Mouse (Mus musculus) forebrain, embryonic 16.5 days (tissue): ENCODE measurements around the gene Nsun2. TPM values are rescaled to one million over a fixed set of nuclear protein-coding genes. Genes with fewer than 3 reads are reported as not detected.
A peak's percentile ranks its signal among the peaks of the same experiment; 100 is the strongest.
"Not testable (repeated sequence)": the region's sequence is repeated elsewhere in the genome, so short reads cannot be mapped to it uniquely, and the experiment has no call there.

Experiments used
- ATAC-seq: fragments of 200-750 bp; cut with Nextera tagmentation; 2 replicates; pipeline ENCODE4 v1.8.0; 2017; ENCODE audit warnings: mild to moderate bottlenecking, moderate library complexity
- H3K27ac ChIP-seq: fragments of 300-500 bp; sonication (generic); 2 replicates; pipeline ENCODE4 v1.5.1; 2014; ENCODE audit warnings: low read length, control low read depth
- H3K27me3 ChIP-seq: fragments of 300-500 bp; sonication (generic); replicated peaks from 2 replicates; pipeline ENCODE4 v1.6.1; 2014; ENCODE audit warnings: low read length; ENCODE audit not compliant: control insufficient read depth, insufficient read depth
- H3K36me3 ChIP-seq: fragments of 300-500 bp; sonication (generic); 2 replicates; pipeline ENCODE4 v1.6.1; 2014; ENCODE audit not compliant: control insufficient read depth, insufficient read depth
- H3K4me1 ChIP-seq: fragments of 300-500 bp; sonication (generic); replicated peaks from 2 replicates; pipeline ENCODE4 v1.6.1; 2014; ENCODE audit warnings: low read length; ENCODE audit not compliant: control insufficient read depth, insufficient read depth
- H3K4me2 ChIP-seq: fragments of 300-500 bp; sonication (generic); 2 replicates; pipeline ENCODE4 v1.6.1; 2014; ENCODE audit warnings: mild to moderate bottlenecking, low read length, control low read depth
- H3K4me3 ChIP-seq: fragments of 300-500 bp; sonication (generic); replicated peaks from 2 replicates; pipeline ENCODE4 v1.5.1; 2014; ENCODE audit warnings: mild to moderate bottlenecking, low read length, control low read depth
- H3K9ac ChIP-seq: fragments of 300-500 bp; sonication (generic); replicated peaks from 2 replicates; pipeline ENCODE4 v1.6.1; 2014; ENCODE audit warnings: low read depth, low read length, control low read depth
- H3K9me3 ChIP-seq: fragments of 300-500 bp; sonication (generic); 2 replicates; pipeline ENCODE4 v1.6.1; 2016; ENCODE audit warnings: low read length; ENCODE audit not compliant: control insufficient read depth
- WGBS: fragments of 180-500 bp; shearing (Covaris S2); extraction: QIAGEN DNeasy Blood & Tissue Kit; methylation state at CpG from one replicate; pipeline ENCODE4 v1.1.7; 2014; 5-methylcytosine and 5-hydroxymethylcytosine counted together
- polyA plus RNA-seq: library from polyadenylated mRNA; unstranded; fragments of >200 nt; fragmentation: Nextera tagmentation; extraction: Ambion mirVana; gene quantifications from 2 replicates; pipeline ENCODE4 v1.2.1, GENCODE M21; 2015

Nsun2 gene
- polyA plus RNA-seq, 1 experiment from 2014 or later: 90.8 TPM

- Histone ChIP-seq H3K4me2 (no peak overlapping the region), H3K4me3 (no peak overlapping the region), H3K4me1 (0 out of 2 replicates have a peak, but pooled peaks cover 2% of the 10 kb centered on the region), H3K27ac (no peak overlapping the region), H3K9ac (no peak overlapping the region), H3K27me3 (no peaks in the 10 kb centered on the region), H3K9me3 (no peaks in the 10 kb centered on the region), H3K36me3 (no peaks in the 10 kb centered on the region)
- ATAC-seq: no peak
Observed at GRCm38 (mm10) chr13:69556728-69557127, 23.2 kb downstream of the Nsun2 start.

DNA sequence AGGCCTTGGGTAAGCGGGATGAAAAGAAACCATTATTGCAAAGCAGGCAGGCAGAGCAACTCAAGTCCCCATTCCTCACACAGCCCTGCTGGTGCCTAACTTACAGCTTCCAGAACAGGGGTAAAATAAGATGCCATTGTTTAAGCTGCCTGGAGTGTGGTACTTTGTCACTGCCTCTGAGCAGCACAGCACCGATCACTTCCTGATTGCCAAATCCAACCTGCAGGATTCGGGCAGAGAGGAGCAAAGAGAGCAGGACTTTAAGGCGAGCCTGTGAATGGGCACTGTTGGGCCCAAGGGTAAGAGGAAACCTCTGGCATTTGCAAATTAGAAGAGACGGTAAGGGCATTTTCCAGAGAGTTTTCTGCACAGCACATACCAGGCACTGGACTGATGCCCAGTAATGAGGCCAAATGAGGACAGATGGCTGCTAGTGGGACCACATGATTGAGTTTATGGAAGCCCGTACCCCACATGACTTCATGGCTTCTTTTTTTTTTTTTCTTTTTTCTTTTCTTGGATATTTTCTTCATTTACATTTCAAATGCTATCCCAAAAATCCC is 24.6 kb downstream of the Nsun2 start:
- peak; percentile 52 for ATAC-seq

GRCm38 (mm10) chr13:69559291-69559961 is 25.9 kb downstream of the Nsun2 start:
- Histone ChIP-seq H3K4me1 (0 out of 2 replicates have a peak, but pooled peaks cover 2% of the 10 kb centered on the region), H3K9me3 (no peaks in the 10 kb centered on the region), H3K4me2 (no peak overlapping the region), H3K9ac (no peak overlapping the region), H3K27ac (no peak overlapping the region), H3K4me3 (no peak overlapping the region), H3K36me3 (no peaks in the 10 kb centered on the region), H3K27me3 (no peaks in the 10 kb centered on the region)
- peak; percentile 49; the same call in 1 of the 2 replicates for ATAC-seq
- 33% methylated on average over 13 of the region's 13 CpGs for WGBS

More for the DNA sequence above, 24.6 kb downstream of the Nsun2 start:
- no peaks in the 10 kb centered on the region for H3K9me3 ChIP-seq
- no peak overlapping the region for H3K4me3 ChIP-seq
- no peaks in the 10 kb centered on the region for H3K27me3 ChIP-seq
- 0 out of 2 replicates have a peak, but pooled peaks cover 2% of the 10 kb centered on the region for H3K4me1 ChIP-seq
- H3K27ac ChIP-seq: no peak overlapping the region
- no peaks in the 10 kb centered on the region for H3K36me3 ChIP-seq
- H3K4me2 ChIP-seq: no peak overlapping the region
- 60% methylated on average over 6 of the region's 6 CpGs for WGBS
- no peak overlapping the region for H3K9ac ChIP-seq

- no peak for ATAC-seq
- no peaks in the 10 kb centered on the region for H3K9me3 ChIP-seq
- 0 out of 2 replicates have a peak, but pooled peaks cover 2% of the 10 kb centered on the region for H3K4me1 ChIP-seq
- H3K36me3 ChIP-seq: no peaks in the 10 kb centered on the region
- H3K27me3 ChIP-seq: no peaks in the 10 kb centered on the region
- H3K27ac ChIP-seq: no peak overlapping the region
- no peak overlapping the region for H3K9ac ChIP-seq
- H3K4me2 ChIP-seq: no peak overlapping the region
- no peak overlapping the region for H3K4me3 ChIP-seq
- 81% methylated on average over 9 of the region's 9 CpGs for WGBS
Observed at GRCm38 (mm10) chr13:69562004-69562403, 28.5 kb downstream of the Nsun2 start.

DNA sequence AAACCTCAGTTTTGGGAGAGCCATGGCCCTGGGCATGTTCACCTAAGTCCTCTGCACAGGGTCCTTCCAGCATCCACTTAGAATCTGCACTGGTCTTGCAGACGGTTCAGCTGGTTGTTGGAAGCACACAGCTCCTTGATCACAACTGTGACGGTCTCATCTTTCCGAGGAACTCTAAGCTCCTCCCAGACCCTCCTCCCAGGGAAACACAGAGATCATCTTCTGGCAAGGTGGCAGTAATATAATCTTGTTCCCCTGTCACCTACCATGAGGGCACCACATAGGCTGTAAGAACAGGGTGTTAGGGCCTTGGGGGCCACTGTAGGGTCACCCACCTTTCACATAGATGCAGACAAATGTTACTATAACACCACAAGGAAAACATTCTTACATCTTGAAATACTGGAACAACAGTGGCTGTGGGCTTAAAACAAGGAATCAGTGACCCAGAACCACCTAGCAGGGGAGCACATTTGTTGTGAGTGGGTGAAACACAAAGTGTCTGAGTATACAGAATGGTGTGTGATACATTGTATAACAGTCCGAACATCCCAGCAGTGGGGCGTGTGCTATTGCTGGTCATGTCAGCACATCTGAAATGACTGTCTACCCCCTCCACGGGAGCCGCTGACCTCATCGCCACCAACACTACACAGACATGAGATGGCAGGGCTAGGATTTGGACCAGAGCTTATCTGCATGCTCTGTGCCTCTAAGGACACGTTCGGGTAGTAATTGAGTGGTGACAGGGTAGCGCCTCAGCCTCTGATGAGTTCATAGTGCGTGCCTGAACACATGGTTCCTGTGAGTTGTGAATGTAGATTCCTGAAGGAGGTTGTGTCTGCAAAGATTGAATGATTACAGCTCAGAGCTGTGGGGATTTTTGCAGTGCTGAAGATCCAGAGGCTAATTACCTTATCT is 29.4 kb downstream of the Nsun2 start:
- Histone ChIP-seq H3K27ac (no peak overlapping the region), H3K9ac (no peak overlapping the region), H3K36me3 (no peaks in the 10 kb centered on the region), H3K4me3 (no peak overlapping the region), H3K4me2 (no peak overlapping the region), H3K9me3 (no peaks in the 10 kb centered on the region), H3K27me3 (no peaks in the 10 kb centered on the region), H3K4me1 (0 out of 2 replicates have a peak, but pooled peaks cover 2% of the 10 kb centered on the region)
- 86% methylated on average over 12 of the region's 12 CpGs for WGBS
- no peak for ATAC-seq

DNA sequence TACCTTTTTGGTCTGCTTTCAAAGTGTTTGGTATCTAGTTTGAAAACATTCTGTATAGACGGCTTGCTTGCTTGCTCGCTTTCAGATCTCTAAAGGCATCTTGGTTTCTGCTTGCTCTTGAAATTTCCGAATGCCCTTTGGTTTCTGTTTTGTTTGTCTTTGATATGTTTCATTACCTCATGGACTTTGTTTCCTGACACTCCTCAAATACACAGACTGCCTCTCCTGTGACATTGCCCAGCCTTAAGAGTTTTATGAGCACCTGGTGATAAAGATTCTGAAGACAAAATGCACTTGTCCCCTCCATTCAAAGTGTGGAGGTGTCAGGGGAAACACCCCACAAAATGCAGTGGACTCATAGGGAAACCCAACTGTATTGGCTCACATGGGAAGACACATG is 30.4 kb downstream of the Nsun2 start:
- H3K27ac ChIP-seq: no peak overlapping the region
- no peaks in the 10 kb centered on the region for H3K9me3 ChIP-seq
- no peaks in the 10 kb centered on the region for H3K27me3 ChIP-seq
- no peak for ATAC-seq
- 0 out of 2 replicates have a peak, but pooled peaks cover 2% of the 10 kb centered on the region for H3K4me1 ChIP-seq
- H3K9ac ChIP-seq: no peak overlapping the region
- H3K4me2 ChIP-seq: no peak overlapping the region
- no peaks in the 10 kb centered on the region for H3K36me3 ChIP-seq
- no peak overlapping the region for H3K4me3 ChIP-seq
- 81% methylated on average over 3 of the region's 3 CpGs for WGBS

DNA sequence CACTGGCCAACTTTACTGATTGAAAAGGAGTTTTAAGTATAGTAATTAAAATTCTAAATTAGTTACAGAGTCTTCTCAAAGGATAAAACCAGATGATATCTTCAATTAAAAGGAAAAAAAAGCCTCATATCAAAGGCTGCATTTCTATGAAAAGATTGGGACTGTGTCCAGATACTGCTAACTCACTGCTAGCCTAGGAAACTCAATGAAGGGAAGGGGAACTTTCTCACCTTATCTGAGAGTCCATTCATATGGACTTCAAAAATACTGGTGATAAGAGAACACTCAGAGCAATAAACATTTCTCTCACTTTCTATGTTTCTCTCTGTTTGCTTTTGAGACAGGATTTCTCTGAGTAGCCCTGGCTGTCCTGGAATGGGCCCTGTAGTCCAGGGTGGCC is 31.0 kb downstream of the Nsun2 start:
- H3K4me2 ChIP-seq: no peak overlapping the region

DNA sequence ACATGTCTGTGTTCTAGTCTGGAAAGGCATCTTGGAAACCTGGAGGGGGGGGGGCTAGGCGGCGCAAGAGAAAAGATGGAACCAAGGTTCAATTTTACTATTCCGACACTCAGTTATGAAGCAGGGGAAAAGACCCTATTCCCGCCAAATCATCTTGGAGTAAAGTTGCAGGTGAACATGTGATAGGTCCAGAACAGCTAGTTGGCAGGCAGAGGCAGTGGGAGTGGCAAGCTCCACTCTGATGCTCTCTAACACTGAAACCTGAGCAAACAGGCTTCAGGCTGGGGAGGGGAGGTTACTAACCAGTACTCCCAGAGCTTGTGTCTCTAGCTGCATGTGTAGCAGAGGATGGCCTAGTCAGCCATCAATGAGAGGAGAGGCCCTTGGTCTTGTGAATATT is 31.9 kb downstream of the Nsun2 start:
- not testable (repeated sequence) for H3K4me1 ChIP-seq, H3K27ac ChIP-seq, H3K36me3 ChIP-seq, H3K9ac ChIP-seq, ATAC-seq, H3K4me3 ChIP-seq, H3K9me3 ChIP-seq, H3K27me3 ChIP-seq, H3K4me2 ChIP-seq
- 92% methylated on average over 4 of the region's 4 CpGs for WGBS

More for the DNA sequence above, 31.0 kb downstream of the Nsun2 start:
- H3K36me3 ChIP-seq: no peaks in the 10 kb centered on the region
- H3K27me3 ChIP-seq: no peaks in the 10 kb centered on the region
- H3K27ac ChIP-seq: no peak overlapping the region
- no peak for ATAC-seq
- H3K4me3 ChIP-seq: no peak overlapping the region
- no peak overlapping the region for H3K9ac ChIP-seq
- H3K9me3 ChIP-seq: no peaks in the 10 kb centered on the region
- 0 out of 2 replicates have a peak, but pooled peaks cover 1% of the 10 kb centered on the region for H3K4me1 ChIP-seq

DNA sequence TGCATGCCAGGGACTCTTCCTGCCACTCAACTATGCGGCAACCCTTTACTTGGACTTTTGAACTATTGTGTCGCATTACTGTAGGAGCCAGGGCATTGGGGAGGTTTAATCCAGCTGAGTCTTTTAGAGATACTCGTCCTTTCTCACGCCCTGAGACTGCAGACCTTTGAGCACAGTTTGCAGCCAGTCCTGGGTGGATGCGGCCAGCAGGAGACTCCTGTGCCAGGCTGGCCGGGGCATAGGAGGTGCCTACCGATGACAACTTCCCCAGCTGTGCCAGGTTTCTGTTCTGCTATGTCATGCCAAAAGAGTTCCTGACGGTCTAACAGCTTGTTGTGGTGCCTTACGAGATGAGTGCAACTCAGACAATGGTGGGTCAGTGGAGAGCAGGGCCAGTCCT is 35.7 kb downstream of the Nsun2 start:
- 82% methylated on average over 9 of the region's 9 CpGs for WGBS
- H3K4me2 ChIP-seq: no peak overlapping the region
- no peak overlapping the region for H3K9ac ChIP-seq
- H3K27ac ChIP-seq: no peak overlapping the region
- no peak overlapping the region for H3K4me3 ChIP-seq
- no peaks in the 10 kb centered on the region for H3K27me3 ChIP-seq
- H3K36me3 ChIP-seq: no peaks in the 10 kb centered on the region
- no peak for ATAC-seq
- no peaks in the 10 kb centered on the region for H3K9me3 ChIP-seq
- H3K4me1 ChIP-seq: no peaks in the 10 kb centered on the region
